Mouse (Mus musculus) forebrain, embryonic 15.5 days (tissue): Measurements from ENCODE around the gene Ep400. TPM values are rescaled to one million over a fixed set of nuclear protein-coding genes. Genes with fewer than 3 reads are reported as not detected.
A peak's percentile ranks its signal among the peaks of the same experiment; 100 is the strongest.

Source experiments
- ATAC-seq: fragments of 200-750 bp; cut with Nextera tagmentation; replicated peaks from 2 replicates; pipeline ENCODE4 v1.8.0; 2017; ENCODE audit warnings: mild to moderate bottlenecking, moderate TSS enrichment, moderate library complexity
- H3K27ac ChIP-seq: fragments of 300-500 bp; sonication (generic); replicated peaks from 2 replicates; pipeline ENCODE4 v1.5.1; 2015; ENCODE audit warnings: mild to moderate bottlenecking, inconsistent platforms
- H3K27me3 ChIP-seq: fragments of 300-500 bp; sonication (generic); 2 replicates; pipeline ENCODE4 v1.6.1; 2015; ENCODE audit warnings: inconsistent platforms
- H3K36me3 ChIP-seq: fragments of 300-500 bp; sonication (generic); 2 replicates; pipeline ENCODE4 v1.6.1; 2015; ENCODE audit warnings: mild to moderate bottlenecking, inconsistent platforms
- H3K4me1 ChIP-seq: fragments of 300-500 bp; sonication (generic); 2 replicates; pipeline ENCODE4 v1.6.1; 2015; ENCODE audit warnings: inconsistent platforms
- H3K4me2 ChIP-seq: fragments of 300-500 bp; sonication (generic); replicated peaks from 2 replicates; pipeline ENCODE4 v1.6.1; 2015; ENCODE audit warnings: mild to moderate bottlenecking, inconsistent platforms
- H3K4me3 ChIP-seq: fragments of 300-500 bp; sonication (generic); 2 replicates; pipeline ENCODE4 v1.5.1; 2015; ENCODE audit warnings: mild to moderate bottlenecking, inconsistent platforms
- H3K9ac ChIP-seq: fragments of 300-500 bp; sonication (generic); replicated peaks from 2 replicates; pipeline ENCODE4 v1.6.1; 2015; ENCODE audit warnings: mild to moderate bottlenecking, inconsistent platforms
- H3K9me3 ChIP-seq: fragments of 300-500 bp; sonication (generic); 2 replicates; pipeline ENCODE4 v1.6.1; 2016; ENCODE audit warnings: inconsistent platforms
- WGBS: fragments of 180-500 bp; shearing (Covaris S2); methylation state at CpG from one replicate; pipeline ENCODE4 v1.1.7; 2015; ENCODE audit warnings: mixed read lengths; 5-methylcytosine and 5-hydroxymethylcytosine counted together
- polyA plus RNA-seq: library from polyadenylated mRNA; unstranded; fragments of >200 nt; fragmentation: Nextera tagmentation; extraction: Ambion mirVana; gene quantifications from 2 replicates; pipeline ENCODE4 v1.2.1, GENCODE M21; 2015

Gene Ep400
- polyA plus RNA-seq, result 56.6 and 62.1 TPM in 2 replicates

DNA sequence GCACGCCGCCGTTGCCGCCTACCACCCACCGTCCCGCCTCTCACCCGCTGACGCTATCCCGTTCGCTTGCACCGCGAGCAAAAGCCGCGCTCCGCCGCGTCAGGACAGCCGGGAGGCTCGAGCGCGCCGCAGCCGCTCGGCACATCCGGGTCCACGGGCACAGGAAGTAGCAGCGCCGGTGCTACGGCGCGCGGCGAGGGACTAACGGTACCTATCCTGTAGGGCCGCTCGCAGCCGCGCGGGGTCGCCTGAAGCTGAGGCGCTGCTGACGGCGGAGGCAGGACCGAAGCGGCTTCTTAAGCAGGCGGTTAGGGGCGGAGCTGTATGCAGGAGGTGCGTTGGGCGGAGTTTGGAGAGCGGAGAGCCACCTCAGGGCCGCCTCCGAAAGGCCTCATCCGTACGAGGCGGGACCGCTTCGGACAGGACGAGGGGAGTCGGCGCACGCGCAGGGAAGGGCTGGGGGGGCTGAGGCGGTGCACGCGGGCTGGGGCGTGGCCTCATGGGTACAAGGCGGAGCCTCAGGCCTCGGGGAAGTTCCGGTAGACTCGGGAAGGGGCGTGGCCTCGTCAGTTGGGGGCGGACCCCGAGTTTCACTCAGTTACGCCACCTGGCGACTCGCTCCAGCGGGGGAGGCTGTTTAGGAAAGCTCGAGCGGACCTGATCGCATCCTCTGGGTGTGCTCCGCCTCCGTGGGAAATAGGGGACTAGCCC, at the start of gene Ep400:
Ep400 (minus strand) TSS at position 270 of the 711 bp plus-strand sequence.
- under 1% methylated on average over 83 of the region's 83 CpGs for WGBS
- H3K4me3 ChIP-seq, result peak within 1 kb of the TSS; percentile 91

DNA sequence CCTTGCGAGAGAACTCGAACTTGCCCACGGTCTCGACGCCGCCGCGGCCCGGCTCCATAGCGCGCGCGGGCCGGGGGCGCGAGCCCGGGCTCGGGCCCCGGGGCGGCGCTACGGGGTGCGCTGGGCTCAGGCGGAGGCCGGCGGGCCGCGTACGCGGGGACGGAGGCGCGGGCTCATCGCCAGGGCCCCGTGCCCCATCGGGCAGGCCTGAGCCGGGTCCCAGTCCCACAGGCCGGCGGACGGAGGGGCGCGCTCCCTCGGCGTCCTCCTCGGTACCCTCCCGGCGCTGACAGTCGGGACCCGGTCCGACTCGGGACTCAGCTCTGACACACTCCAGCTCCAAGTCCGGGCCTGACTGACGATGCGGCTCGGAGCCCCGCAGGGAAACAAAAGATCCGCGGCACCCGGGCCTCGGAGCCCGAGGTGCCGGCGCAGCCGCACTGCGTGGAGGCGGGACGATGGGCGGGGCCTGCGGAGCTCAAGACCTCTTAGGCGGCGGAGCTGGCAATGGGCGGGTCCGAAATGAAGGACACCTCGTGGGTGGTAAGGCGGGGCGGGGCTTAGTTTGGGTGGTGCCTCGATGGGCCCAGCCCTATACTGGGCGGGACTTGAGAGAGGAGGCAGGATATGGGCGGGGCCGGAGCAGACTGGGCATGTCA, 39.3 kb upstream of the Ep400 start, which contains the start of gene Ulk1:
Ulk1 (minus strand) TSS at position 431 of the 659 bp plus-strand sequence.
- peak; percentile 95 for ATAC-seq
- Histone ChIP-seq H3K27me3 (no peaks in the 10 kb centered on the region), H3K4me1 (peaks cover 45% of the 10 kb centered on the region), H3K9me3 (no peaks in the 10 kb centered on the region), H3K4me2 (peak within 1 kb of the TSS; percentile 95), H3K9ac (peak within 1 kb of the TSS; percentile 96), H3K27ac (peak within 1 kb of the TSS; percentile 92), H3K36me3 (peaks cover 12% of the 10 kb centered on the region; the same call in 1 of the 2 replicates), H3K4me3 (peak within 1 kb of the TSS; percentile 85)
- WGBS, result under 1% methylated on average over 75 of the region's 80 CpGs

More for the DNA sequence above, at the start of gene Ep400:
- Histone ChIP-seq H3K9me3 (no peaks in the 10 kb centered on the region), H3K4me2 (peak within 1 kb of the TSS; percentile 61), H3K9ac (peak within 1 kb of the TSS; percentile 95), H3K27ac (peak within 1 kb of the TSS; percentile 96), H3K27me3 (no peaks in the 10 kb centered on the region), H3K36me3 (peaks cover 14% of the 10 kb centered on the region), H3K4me1 (peaks cover 29% of the 10 kb centered on the region)
- ATAC-seq, result peak; percentile 98

GRCm38 (mm10) chr5:110808821-110809666, 38.5 kb upstream of the Ep400 start:
- peak overlapping the region; percentile 95 for H3K4me2 ChIP-seq

GRCm38 (mm10) chr5:110808061-110808631, 37.6 kb upstream of the Ep400 start:
- H3K27me3 ChIP-seq, result no peaks in the 10 kb centered on the region
- no peaks in the 10 kb centered on the region for H3K9me3 ChIP-seq
- H3K27ac ChIP-seq, result peak overlapping the region; percentile 92; the same call in 1 of the 2 replicates
- 6% methylated on average over 14 of the region's 14 CpGs for WGBS
- peak overlapping the region; percentile 95 for H3K4me2 ChIP-seq
- peak overlapping the region; percentile 96 for H3K9ac ChIP-seq
- peaks cover 54% of the 10 kb centered on the region for H3K4me1 ChIP-seq
- peak; percentile 17; the same call in 1 of the 2 replicates for ATAC-seq
- peak overlapping the region; percentile 85 for H3K4me3 ChIP-seq
- peaks cover 12% of the 10 kb centered on the region; the same call in 1 of the 2 replicates for H3K36me3 ChIP-seq

More at GRCm38 (mm10) chr5:110808821-110809666, 38.5 kb upstream of the Ep400 start:
- H3K9ac ChIP-seq, result peak overlapping the region; percentile 96
- peak overlapping the region; percentile 85 for H3K4me3 ChIP-seq
- no peaks in the 10 kb centered on the region for H3K9me3 ChIP-seq
- WGBS, result under 1% methylated on average over 27 of the region's 27 CpGs
- no peak for ATAC-seq
- H3K27me3 ChIP-seq, result no peaks in the 10 kb centered on the region
- peaks cover 12% of the 10 kb centered on the region; the same call in 1 of the 2 replicates for H3K36me3 ChIP-seq
- peak overlapping the region; percentile 92 for H3K27ac ChIP-seq
- H3K4me1 ChIP-seq, result peaks cover 52% of the 10 kb centered on the region

GRCm38 (mm10) chr5:110807453-110807852, 36.9 kb upstream of the Ep400 start:
- no peaks in the 10 kb centered on the region for H3K9me3 ChIP-seq
- peak overlapping the region; percentile 96 for H3K9ac ChIP-seq
- peak overlapping the region; percentile 95 for H3K4me2 ChIP-seq
- 84% methylated on average over 4 of the region's 4 CpGs for WGBS
- peaks cover 58% of the 10 kb centered on the region for H3K4me1 ChIP-seq
- ATAC-seq, result no peak
- no peaks in the 10 kb centered on the region for H3K27me3 ChIP-seq
- H3K27ac ChIP-seq, result no peak overlapping the region
- peak overlapping the region; percentile 85 for H3K4me3 ChIP-seq
- peaks cover 14% of the 10 kb centered on the region; the same call in 1 of the 2 replicates for H3K36me3 ChIP-seq

DNA sequence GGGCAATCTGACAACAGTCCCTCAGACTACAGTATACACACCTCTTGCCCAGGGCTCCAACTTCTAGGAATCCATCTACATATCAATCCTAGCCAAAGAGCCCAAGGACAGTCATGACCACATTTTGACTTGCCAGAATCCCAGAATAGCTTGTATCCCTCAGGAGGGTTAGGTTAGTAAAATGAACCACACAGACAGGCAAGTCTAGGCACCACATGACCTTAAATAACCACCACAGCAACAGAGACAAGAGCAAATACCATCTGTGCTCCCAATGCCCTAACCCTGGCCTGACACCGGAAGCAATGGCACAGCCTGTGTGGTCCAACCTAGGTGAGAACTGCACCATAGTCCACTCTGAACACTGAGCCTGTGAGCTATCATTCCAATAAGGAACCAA, 36.2 kb upstream of the Ep400 start:
- Histone ChIP-seq H3K27me3 (no peaks in the 10 kb centered on the region), H3K9ac (peak overlapping the region; percentile 30), H3K4me2 (peak overlapping the region; percentile 95), H3K36me3 (peaks cover 16% of the 10 kb centered on the region; the same call in 1 of the 2 replicates), H3K4me3 (peak overlapping the region; percentile 10; the same call in 1 of the 2 replicates), H3K4me1 (peaks cover 61% of the 10 kb centered on the region), H3K27ac (no peak overlapping the region), H3K9me3 (no peaks in the 10 kb centered on the region)
- ATAC-seq, result no peak
- WGBS, result 93% methylated on average over 1 of the region's 1 CpGs

- Histone ChIP-seq H3K4me2 (0 out of 2 replicates have a peak overlapping the region, but pooled peaks have one; percentile 95), H3K4me1 (peaks cover 65% of the 10 kb centered on the region), H3K9me3 (no peaks in the 10 kb centered on the region), H3K27ac (no peak overlapping the region), H3K4me3 (no peak overlapping the region), H3K27me3 (no peaks in the 10 kb centered on the region), H3K36me3 (peaks cover 16% of the 10 kb centered on the region; the same call in 1 of the 2 replicates), H3K9ac (peak overlapping the region; percentile 30; the same call in 1 of the 2 replicates)
- 90% methylated on average over 4 of the region's 4 CpGs for WGBS
- no peak for ATAC-seq
Measured at GRCm38 (mm10) chr5:110806154-110806553, 35.6 kb upstream of the Ep400 start.

DNA sequence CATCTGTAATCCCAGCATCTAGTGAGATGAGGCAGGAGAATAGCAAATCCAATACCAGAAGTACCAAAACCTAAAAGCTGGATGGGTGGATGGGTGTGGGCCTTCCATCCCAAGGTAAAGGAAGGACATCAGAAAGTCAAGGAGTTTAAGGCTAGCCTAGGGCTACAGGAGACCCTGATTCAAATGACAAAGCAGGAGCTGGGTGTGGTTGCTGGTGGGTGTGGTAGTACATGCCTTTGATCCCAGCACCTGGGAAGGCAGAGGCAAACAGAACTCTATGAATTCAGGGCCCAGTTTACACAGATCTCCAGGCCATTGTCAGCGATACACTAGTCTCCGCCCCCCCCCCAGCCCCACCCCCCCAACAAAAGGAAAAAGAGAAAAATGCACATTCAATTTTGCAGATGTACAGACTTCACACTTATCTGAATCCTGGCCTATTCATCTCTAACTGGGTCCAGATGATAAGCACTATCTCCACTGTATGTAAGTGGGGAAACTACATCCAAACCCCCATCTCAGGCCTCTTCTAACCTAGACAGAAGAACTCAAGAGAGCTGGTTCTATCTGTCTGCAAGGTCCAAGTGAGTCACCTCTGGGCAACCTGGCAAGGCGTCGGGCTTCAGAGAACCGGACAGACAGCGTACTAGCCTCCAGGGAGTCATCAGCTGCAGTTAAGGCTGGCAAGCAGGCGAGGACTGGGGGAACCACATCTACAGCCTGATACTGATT, 33.7 kb upstream of the Ep400 start:
- peaks cover 27% of the 10 kb centered on the region; the same call in 1 of the 2 replicates for H3K36me3 ChIP-seq
- no peak overlapping the region for H3K9ac ChIP-seq
- no peak overlapping the region for H3K4me2 ChIP-seq
- no peak overlapping the region for H3K4me3 ChIP-seq
- H3K27ac ChIP-seq, result no peak overlapping the region
- H3K4me1 ChIP-seq, result peaks cover 67% of the 10 kb centered on the region
- 91% methylated on average over 7 of the region's 7 CpGs for WGBS
- no peak for ATAC-seq
- H3K9me3 ChIP-seq, result no peaks in the 10 kb centered on the region
- H3K27me3 ChIP-seq, result no peaks in the 10 kb centered on the region

GRCm38 (mm10) chr5:110802809-110803208, 32.3 kb upstream of the Ep400 start:
- no peak for ATAC-seq
- H3K4me2 ChIP-seq, result no peak overlapping the region
- H3K4me1 ChIP-seq, result peaks cover 53% of the 10 kb centered on the region
- no peak overlapping the region for H3K27ac ChIP-seq
- no peaks in the 10 kb centered on the region for H3K9me3 ChIP-seq
- H3K4me3 ChIP-seq, result no peak overlapping the region
- H3K36me3 ChIP-seq, result peaks cover 41% of the 10 kb centered on the region
- H3K27me3 ChIP-seq, result no peaks in the 10 kb centered on the region
- H3K9ac ChIP-seq, result no peak overlapping the region

GRCm38 (mm10) chr5:110802186-110802585, 31.7 kb upstream of the Ep400 start:
- Histone ChIP-seq H3K27me3 (no peaks in the 10 kb centered on the region), H3K36me3 (peaks cover 47% of the 10 kb centered on the region), H3K9me3 (no peaks in the 10 kb centered on the region), H3K9ac (0 out of 2 replicates have a peak overlapping the region, but pooled peaks have one; percentile 4), H3K4me2 (no peak overlapping the region), H3K4me3 (no peak overlapping the region), H3K27ac (no peak overlapping the region), H3K4me1 (peaks cover 47% of the 10 kb centered on the region)
- no peak for ATAC-seq
- WGBS, result 89% methylated on average over 4 of the region's 4 CpGs
